Mouse (Mus musculus) CH12F3 (cell line): Measurements from ENCODE around the gene Gnb2.

Source experiments
- in situ Hi-C: fragments of 300-500 bp; cut with MboI; formaldehyde crosslinking; loops from 2 replicates; pipeline ENCODE4 v1.14.3; 2020; ENCODE audit warnings: low sequenced_read_pairs

Gnb2 gene

GRCm38 (mm10) chr5:137523396-137524250 lies 9.7 kb downstream of the Gnb2 start:
- in situ Hi-C loops = no loop called here

- in situ Hi-C loops = no loop called here
Measured at GRCm38 (mm10) chr5:137522711-137523110, 10.6 kb downstream of the Gnb2 start.

DNA sequence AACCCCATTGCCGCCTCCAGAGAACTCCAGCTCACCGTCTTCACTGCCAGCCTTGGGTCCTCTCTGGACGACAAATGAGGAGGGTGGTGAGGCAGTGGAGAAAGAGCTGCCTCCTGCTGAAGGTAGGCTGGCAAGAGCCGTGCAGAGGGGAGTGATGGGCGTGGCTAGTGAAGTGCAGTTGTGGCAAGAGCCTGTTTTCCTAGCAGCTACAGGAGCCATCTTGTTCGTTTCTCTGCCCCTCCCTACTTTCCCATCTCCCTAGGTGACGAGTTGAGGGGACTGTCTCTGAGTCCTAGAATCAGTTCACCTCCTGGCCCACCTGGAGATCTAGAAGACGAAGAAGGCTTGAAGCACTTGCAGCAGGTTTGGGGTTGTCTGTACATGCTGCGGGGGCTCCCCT lies 11.4 kb downstream of the Gnb2 start:
- in situ Hi-C loops = no loop called here

DNA sequence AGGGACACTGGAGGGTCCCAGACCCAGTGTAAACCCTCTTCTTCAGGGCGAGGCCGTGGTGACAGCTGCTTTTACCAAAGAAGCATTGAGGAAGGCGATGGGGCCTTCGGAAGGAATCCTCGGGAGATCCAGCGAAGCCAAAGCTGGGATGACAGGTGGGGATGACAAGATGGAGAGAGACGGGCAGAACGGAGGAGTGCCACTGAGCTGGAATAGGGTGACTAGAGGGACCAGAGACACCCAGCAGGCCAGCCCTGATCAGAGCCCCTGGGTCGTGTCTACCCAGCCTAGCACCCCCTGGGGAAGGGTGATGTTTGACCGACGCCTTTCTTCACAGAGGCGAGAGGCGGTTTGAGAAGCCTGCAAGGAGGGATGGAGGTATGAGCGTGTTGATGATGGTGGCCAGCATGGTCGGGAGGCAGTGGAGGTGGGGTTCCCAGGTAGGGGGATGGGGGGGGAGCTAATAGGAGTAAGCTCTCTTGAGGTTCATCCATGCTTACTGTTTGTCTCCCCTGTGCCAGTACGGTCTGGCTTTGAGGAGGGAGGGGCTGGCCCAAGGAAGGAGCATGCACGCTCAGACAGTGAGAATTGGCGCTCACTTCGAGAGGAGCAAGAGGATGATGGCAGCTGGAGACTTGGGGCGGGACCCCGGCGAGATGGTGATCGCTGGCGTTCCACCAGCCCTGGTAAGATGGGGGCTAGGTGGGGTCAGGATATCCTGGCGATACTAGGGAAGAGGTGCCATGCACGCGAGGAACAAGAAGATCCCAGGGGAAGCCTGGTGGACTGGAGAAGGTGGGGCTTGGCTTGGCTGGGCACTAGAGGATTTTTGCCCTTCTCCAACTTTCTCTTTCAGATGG lies 13.4 kb downstream of the Gnb2 start:
- in situ Hi-C loops = no loop called here

DNA sequence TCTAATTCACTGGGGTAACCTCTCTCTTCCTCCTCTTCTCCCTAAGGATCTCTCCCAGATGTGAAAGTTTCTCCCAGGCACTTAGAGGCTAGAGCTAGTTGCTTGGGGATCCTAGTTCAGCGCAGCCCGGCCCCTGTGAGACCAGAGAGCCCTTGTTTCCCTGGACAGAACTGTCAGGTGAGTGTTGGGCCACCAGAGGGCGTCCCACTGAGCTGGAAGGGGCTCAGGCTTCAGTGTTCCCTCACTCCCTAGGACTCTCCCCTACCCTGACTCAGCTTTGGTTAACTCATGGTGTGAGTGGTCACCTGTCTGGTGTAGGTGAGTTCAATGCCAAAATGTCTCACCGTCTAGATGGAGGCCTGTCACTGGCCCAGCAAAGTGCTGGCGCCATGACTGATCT lies 14.9 kb downstream of the Gnb2 start, which contains the start of gene Gigyf1:
Gene Gigyf1, plus strand, starts transcription at position 113 of the 400 bp plus-strand sequence.
- in situ Hi-C loops = no loop called here

DNA sequence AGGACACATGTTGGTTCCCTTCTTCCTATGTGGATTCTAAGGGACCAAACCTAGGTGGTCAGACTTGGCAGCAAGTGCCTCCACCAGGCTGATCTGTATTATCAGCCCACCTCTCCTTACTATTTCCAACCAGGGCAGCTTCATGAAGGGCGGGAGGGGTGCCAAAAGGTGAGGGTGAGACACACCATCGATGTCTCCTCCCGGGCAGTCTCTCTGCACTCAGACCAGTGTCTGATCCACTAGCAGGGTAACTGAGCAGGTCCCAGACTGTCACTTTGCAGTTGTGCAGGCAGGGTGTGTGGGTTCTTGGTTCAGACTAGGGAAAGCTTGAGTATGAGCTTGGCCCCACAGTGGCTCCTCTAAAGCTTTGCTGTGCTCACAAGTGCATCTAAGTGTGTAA lies 18.5 kb downstream of the Gnb2 start:
- in situ Hi-C loops = no loop called here

DNA sequence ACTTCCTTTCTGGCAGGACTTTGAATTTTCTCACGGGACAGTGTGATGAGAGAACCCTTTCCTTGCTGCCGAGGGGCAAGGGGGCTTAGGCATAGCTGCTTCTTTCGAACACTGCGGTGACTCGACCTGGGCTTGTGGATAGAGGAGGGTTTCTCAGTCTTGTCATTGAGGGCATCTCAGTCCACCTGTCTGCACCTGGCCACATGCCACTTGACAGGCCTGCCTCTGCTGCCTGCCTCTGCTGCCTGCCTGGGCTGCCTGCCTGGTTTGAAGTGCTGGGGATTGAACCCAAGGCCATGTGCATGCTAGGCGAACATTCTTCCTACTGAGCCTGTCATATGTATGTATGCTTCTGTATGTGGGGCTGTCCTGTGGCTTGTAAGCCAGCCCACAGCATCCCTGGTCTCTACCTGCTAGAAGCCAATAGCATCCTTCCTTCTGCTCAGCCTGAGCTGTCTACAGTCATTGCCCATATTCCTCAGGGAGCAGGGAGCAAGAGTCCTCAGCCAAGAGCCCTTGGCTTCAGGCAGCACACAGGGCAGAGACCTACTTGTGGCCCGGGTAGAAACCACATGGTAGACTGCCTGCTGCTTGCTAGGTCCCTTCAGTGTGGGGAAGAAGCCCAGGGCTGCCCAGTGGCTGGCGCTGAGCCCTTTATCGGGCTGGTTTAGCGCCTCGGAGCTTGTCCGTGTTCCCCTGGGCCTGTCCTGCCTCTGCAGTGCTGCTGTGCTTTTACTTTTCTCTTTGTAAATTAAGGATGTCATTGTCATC lies 19.2 kb downstream of the Gnb2 start:
- in situ Hi-C loops = no loop called here

GRCm38 (mm10) chr5:137512847-137513794 lies 20.2 kb downstream of the Gnb2 start:
- in situ Hi-C loops = no loop called here

DNA sequence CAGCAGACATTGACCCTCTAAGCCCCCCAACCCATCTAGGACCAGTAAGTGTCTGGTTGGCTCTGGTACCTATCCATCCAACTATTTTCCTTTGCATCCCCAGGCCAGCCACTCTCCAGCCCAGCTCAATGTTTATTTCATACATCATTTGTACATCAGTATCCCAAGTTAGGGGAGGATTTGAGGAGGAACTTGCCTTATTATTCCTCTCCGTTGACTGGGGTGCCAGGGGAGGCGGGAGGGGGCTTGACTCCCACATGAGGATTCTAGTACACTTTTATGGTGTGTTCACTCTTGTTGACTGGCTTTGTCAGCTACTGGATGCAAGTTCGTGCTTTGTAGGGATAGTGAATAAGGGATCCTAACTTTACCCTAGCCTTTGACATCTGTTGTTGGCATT lies 21.6 kb downstream of the Gnb2 start:
- in situ Hi-C loops = no loop called here

DNA sequence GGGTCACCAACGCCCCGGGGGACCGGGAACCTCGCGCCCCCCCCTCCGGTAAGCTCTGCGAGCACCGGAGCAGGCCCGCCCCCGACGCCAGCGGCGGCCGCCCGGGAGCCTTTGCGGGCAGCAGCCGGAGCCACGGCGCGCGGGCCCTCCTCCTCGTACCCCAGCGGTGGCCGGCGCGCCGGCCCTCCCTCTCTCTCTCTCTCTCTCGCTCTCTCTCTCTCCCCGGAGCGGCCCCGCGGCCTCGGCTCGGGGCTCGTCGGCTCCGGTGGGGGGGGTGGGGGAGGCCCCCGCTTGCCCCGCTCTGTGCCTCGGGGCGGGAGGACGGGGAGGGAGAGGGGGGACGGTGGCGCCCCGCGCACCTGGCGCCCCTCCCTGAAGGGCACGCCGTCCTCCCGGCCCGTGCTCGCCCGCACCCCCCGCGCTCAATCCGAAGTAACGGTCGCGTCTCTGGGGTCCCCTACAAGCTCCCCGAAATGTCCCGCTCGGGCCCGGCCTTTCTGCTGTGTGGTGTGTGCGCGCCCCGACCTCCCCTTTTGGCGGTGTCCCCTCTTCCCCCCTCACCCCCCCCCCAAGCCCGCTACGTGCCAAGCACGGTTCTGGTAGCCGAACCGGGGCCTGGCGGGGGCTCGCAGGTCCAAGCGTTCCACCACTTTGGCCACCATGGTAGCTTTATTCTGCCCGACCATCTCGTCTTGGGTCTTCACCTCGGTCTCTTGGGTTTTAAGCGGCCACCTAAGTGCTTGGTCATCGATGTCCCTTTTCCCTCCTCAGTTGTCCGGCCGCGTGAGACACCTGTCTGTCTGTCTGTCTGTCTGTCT lies 22.5 kb downstream of the Gnb2 start:
- in situ Hi-C loops = no loop called here

DNA sequence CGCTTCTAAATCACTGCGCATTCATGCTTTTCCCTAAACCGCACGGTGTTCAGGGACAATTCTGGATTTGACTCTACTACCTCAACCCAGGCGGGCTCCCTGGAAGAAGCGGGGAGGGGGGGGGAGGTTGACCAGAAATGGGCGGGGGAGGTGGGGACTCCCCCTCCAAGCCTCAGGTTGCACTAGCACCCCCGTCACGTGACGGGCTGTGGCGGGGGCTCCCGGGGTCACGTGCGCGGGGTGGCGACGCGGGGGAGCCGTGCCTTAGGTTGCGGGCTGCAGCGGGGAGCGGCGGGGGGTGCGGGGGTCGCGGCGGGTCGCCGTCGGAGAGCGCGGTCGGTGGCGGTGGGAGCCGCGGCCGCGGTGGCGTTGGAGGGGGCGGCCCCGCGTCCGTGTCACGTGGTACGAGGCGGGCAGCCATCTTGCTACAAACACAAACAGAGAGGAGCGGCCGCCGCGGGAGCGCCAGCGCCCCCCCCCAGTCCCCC lies 23.3 kb downstream of the Gnb2 start:
- in situ Hi-C loops = no loop called here

- in situ Hi-C loops = no loop called here
Measured at GRCm38 (mm10) chr5:137504041-137504440, 29.3 kb downstream of the Gnb2 start.

DNA sequence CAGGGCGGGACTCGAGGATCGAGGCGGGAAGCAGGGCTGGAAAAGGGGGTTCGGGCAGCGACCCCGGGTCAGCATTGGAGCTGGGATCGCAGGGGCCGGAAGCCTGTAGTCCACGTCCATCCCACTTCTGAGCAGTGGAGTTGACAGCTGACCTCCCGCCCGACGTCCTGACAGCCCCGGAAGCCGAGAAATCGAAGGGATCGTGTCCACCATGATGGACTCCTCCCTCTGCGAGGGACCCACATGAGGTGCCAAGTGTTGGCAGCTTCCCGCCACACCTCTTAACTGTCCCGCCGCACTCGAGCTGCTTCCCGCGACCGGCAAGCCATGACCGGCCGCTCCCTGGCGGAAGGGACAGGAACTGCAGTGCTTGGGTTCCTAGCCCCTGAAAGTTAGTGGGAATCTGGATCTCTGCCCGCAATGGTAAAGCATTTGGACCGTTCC lies 30.6 kb downstream of the Gnb2 start:
- in situ Hi-C loops = no loop called here

- in situ Hi-C loops = no loop called here
Measured at GRCm38 (mm10) chr5:137501709-137502666, 31.3 kb downstream of the Gnb2 start, which contains the start of gene Pop7. Gene Pop7, minus strand, starts transcription at chr5:137502518.

GRCm38 (mm10) chr5:137500186-137500585 lies 33.1 kb downstream of the Gnb2 start:
- in situ Hi-C loops = no loop called here

GRCm38 (mm10) chr5:137493831-137494230 lies 39.5 kb downstream of the Gnb2 start:
- in situ Hi-C loops = no loop called here

- in situ Hi-C loops = no loop called here
Measured at GRCm38 (mm10) chr5:137491559-137491958, 41.8 kb downstream of the Gnb2 start.

DNA sequence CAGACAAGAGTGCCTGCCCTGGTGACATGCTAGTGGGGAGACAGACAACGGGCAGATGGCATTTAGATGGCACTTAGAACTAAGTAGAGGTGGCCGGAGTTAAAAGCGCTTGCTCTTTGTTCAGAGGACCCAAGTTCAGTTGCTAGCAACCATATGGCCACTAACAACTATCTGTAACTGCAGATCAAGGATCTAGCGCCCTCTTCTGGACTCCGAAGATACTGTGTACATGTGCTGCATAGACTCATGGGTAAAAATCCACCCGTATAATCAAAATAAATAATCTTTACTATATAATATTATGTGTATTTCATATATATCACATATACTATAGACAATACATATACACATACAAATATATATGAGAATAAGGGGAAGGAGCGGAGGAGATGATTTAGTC lies 45.7 kb downstream of the Gnb2 start:
- in situ Hi-C loops = no loop called here
